Mouse (Mus musculus): ENCODE results near the gene Kdelr2. TPM values are rescaled to one million over a fixed set of nuclear protein-coding genes. Genes with fewer than 3 reads are reported as not detected.

Kdelr2 gene
- polyA plus RNA-seq, 1 experiment: 64.3 TPM

- Histone ChIP-seq H3K27me3 (ENCODE audit: control insufficient read depth, insufficient read depth, low read length) (no peaks in the 10 kb centered on the region), H3K4me1 (ENCODE audit: control insufficient read depth, insufficient read depth, low read length) (no peaks in the 10 kb centered on the region; the same call in 1 of the 2 replicates), H3K36me3 (ENCODE audit: control insufficient read depth, insufficient read depth, low read length) (no peaks in the 10 kb centered on the region), H3K27ac (ENCODE audit: control insufficient read depth, insufficient read depth, low read depth, low read length) (no peak overlapping the region), H3K4me3 (ENCODE audit: control insufficient read depth, low read depth, low read length) (peak overlapping the region; percentile 6; the same call in 1 of the 2 replicates)
- no peak for TF ChIP-seq CTCF (IDR thresholded peaks at IDR 0.05; ENCODE audit: control insufficient read depth, insufficient read depth, insufficient replicate concordance, low read depth, low read length)
These were observed 39.7 kb upstream of the Kdelr2 start for GRCm38 (mm10) chr5:143363678-143364615.

- TF ChIP-seq CTCF (IDR thresholded peaks at IDR 0.05; ENCODE audit: control insufficient read depth, insufficient read depth, insufficient replicate concordance, low read depth, low read length) (no peak), POLR2A (IDR thresholded peaks at IDR 0.05; ENCODE audit: control insufficient read depth, low read depth, low read length) (no peak)
- Histone ChIP-seq H3K4me1 (ENCODE audit: control insufficient read depth, insufficient read depth, low read length) (peaks cover 5% of the 10 kb centered on the region), H3K27ac (ENCODE audit: control insufficient read depth, insufficient read depth, low read depth, low read length) (no peak overlapping the region), H3K4me3 (ENCODE audit: control insufficient read depth, low read depth, low read length) (no peak overlapping the region), H3K36me3 (ENCODE audit: control insufficient read depth, insufficient read depth, low read length) (no peaks in the 10 kb centered on the region), H3K27me3 (ENCODE audit: control insufficient read depth, insufficient read depth, low read length) (no peaks in the 10 kb centered on the region)
These were observed 35.7 kb upstream of the Kdelr2 start for GRCm38 (mm10) chr5:143367931-143368330.

GRCm38 (mm10) chr5:143369611-143370255, 33.9 kb upstream of the Kdelr2 start:
- TF ChIP-seq CTCF (IDR thresholded peaks at IDR 0.05; ENCODE audit: control insufficient read depth, insufficient read depth, insufficient replicate concordance, low read depth, low read length) (no peak), POLR2A (IDR thresholded peaks at IDR 0.05; ENCODE audit: control insufficient read depth, low read depth, low read length) (no peak)
- H3K4me3 ChIP-seq (ENCODE audit: control insufficient read depth, low read depth, low read length): no peak overlapping the region; the same call in 1 of the 2 replicates
- peaks cover 7% of the 10 kb centered on the region for H3K4me1 ChIP-seq (ENCODE audit: control insufficient read depth, insufficient read depth, low read length)
- H3K36me3 ChIP-seq (ENCODE audit: control insufficient read depth, insufficient read depth, low read length): no peaks in the 10 kb centered on the region
- H3K27ac ChIP-seq (ENCODE audit: control insufficient read depth, insufficient read depth, low read depth, low read length): no peak overlapping the region
- no peaks in the 10 kb centered on the region for H3K27me3 ChIP-seq (ENCODE audit: control insufficient read depth, insufficient read depth, low read length)

- TF ChIP-seq POLR2A (IDR thresholded peaks at IDR 0.05; ENCODE audit: control insufficient read depth, low read depth, low read length): no peak
- TF ChIP-seq CTCF (IDR thresholded peaks at IDR 0.05; ENCODE audit: control insufficient read depth, insufficient read depth, insufficient replicate concordance, low read depth, low read length): no peak
- Histone ChIP-seq H3K27me3 (ENCODE audit: control insufficient read depth, insufficient read depth, low read length) (no peaks in the 10 kb centered on the region), H3K27ac (ENCODE audit: control insufficient read depth, insufficient read depth, low read depth, low read length) (no peak overlapping the region), H3K36me3 (ENCODE audit: control insufficient read depth, insufficient read depth, low read length) (no peaks in the 10 kb centered on the region), H3K4me1 (ENCODE audit: control insufficient read depth, insufficient read depth, low read length) (peaks cover 10% of the 10 kb centered on the region), H3K4me3 (ENCODE audit: control insufficient read depth, low read depth, low read length) (no peak overlapping the region)
These were observed 33.1 kb upstream of the Kdelr2 start for GRCm38 (mm10) chr5:143370416-143371145.

- no peak overlapping the region for H3K4me3 ChIP-seq (ENCODE audit: control insufficient read depth, low read depth, low read length)
- no peak for TF ChIP-seq POLR2A (IDR thresholded peaks at IDR 0.05; ENCODE audit: control insufficient read depth, low read depth, low read length)
- TF ChIP-seq CTCF (IDR thresholded peaks at IDR 0.05; ENCODE audit: control insufficient read depth, insufficient read depth, insufficient replicate concordance, low read depth, low read length): no peak
- no peak overlapping the region for H3K27ac ChIP-seq (ENCODE audit: control insufficient read depth, insufficient read depth, low read depth, low read length)
- no peaks in the 10 kb centered on the region for H3K27me3 ChIP-seq (ENCODE audit: control insufficient read depth, insufficient read depth, low read length)
- H3K4me1 ChIP-seq (ENCODE audit: control insufficient read depth, insufficient read depth, low read length): peaks cover 12% of the 10 kb centered on the region
- H3K36me3 ChIP-seq (ENCODE audit: control insufficient read depth, insufficient read depth, low read length): no peaks in the 10 kb centered on the region
These were observed 32.5 kb upstream of the Kdelr2 start for GRCm38 (mm10) chr5:143371146-143371510.

GRCm38 (mm10) chr5:143372818-143373217, 30.8 kb upstream of the Kdelr2 start:
- TF ChIP-seq CTCF (IDR thresholded peaks at IDR 0.05; ENCODE audit: control insufficient read depth, insufficient read depth, insufficient replicate concordance, low read depth, low read length): no peak
- TF ChIP-seq POLR2A (IDR thresholded peaks at IDR 0.05; ENCODE audit: control insufficient read depth, low read depth, low read length): no peak
- H3K4me3 ChIP-seq (ENCODE audit: control insufficient read depth, low read depth, low read length): no peak overlapping the region; the same call in 1 of the 2 replicates
- H3K36me3 ChIP-seq (ENCODE audit: control insufficient read depth, insufficient read depth, low read length): no peaks in the 10 kb centered on the region
- H3K4me1 ChIP-seq (ENCODE audit: control insufficient read depth, insufficient read depth, low read length): peaks cover 12% of the 10 kb centered on the region
- no peak overlapping the region for H3K27ac ChIP-seq (ENCODE audit: control insufficient read depth, insufficient read depth, low read depth, low read length)
- H3K27me3 ChIP-seq (ENCODE audit: control insufficient read depth, insufficient read depth, low read length): no peaks in the 10 kb centered on the region

- Histone ChIP-seq H3K4me3 (ENCODE audit: control insufficient read depth, low read depth, low read length) (peak overlapping the region; percentile 57), H3K4me1 (ENCODE audit: control insufficient read depth, insufficient read depth, low read length) (peaks cover 16% of the 10 kb centered on the region), H3K36me3 (ENCODE audit: control insufficient read depth, insufficient read depth, low read length) (no peaks in the 10 kb centered on the region), H3K27ac (ENCODE audit: control insufficient read depth, insufficient read depth, low read depth, low read length) (no peak overlapping the region), H3K27me3 (ENCODE audit: control insufficient read depth, insufficient read depth, low read length) (no peaks in the 10 kb centered on the region)
- peak; percentile 92 for TF ChIP-seq CTCF (IDR thresholded peaks at IDR 0.05; ENCODE audit: control insufficient read depth, insufficient read depth, insufficient replicate concordance, low read depth, low read length)
- no peak for TF ChIP-seq POLR2A (IDR thresholded peaks at IDR 0.05; ENCODE audit: control insufficient read depth, low read depth, low read length)
These were observed 28.4 kb upstream of the Kdelr2 start for GRCm38 (mm10) chr5:143375242-143375641.

All from testis, adult 2 months (tissue).